Mouse (Mus musculus) CH12.LX (cell line): ENCODE results near the gene Aldh8a1.

Experiments
- EP300 ChIP-seq: IDR thresholded peaks from 2 replicates; pipeline ENCODE4 v1.6.1; 2011; ENCODE audit warnings: low read length, improper control_type of control experiment
- POLR2A ChIP-seq: IDR thresholded peaks from 2 replicates; pipeline ENCODE4 v1.6.1; 2011; ENCODE audit warnings: low read depth, mild to moderate bottlenecking, improper control_type of control experiment, low read length
- RAD21 ChIP-seq: IDR thresholded peaks from 2 replicates; pipeline ENCODE4 v1.6.1; 2011; ENCODE audit warnings: low read depth, mild to moderate bottlenecking, low read length, improper control_type of control experiment, moderate library complexity
- ZC3H11A ChIP-seq: IDR thresholded peaks from 2 replicates; pipeline ENCODE4 v1.6.1; 2012; ENCODE audit warnings: low read depth, mild to moderate bottlenecking, inconsistent platforms, low read length, improper control_type of control experiment

DNA sequence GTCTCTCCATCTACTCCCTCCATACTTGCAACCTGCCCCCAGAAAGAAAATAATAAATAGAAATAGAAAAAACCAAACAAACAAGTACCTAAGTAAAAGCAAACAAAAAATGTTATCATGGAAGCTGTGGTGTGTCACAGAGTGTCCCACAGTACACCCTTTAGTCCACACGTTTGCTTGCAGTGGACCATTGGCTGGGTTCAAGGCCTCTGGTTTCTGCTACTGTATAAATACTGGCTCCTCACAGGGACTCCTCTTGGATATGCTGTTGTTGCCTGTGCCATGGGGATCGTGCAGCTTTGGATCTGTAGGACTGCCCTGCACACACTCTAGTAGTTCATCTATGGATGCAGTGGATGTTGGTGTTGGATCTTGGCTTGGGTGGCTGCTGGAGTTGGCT, 27.1 kb upstream of the Aldh8a1 start:
- no peak for TF ChIP-seq POLR2A
- no peak for TF ChIP-seq EP300
- TF ChIP-seq ZC3H11A: no peak
- no peak for TF ChIP-seq RAD21
